Mouse (Mus musculus): Measurements from ENCODE around the gene Tppp2.

Gene Tppp2

GRCm38 (mm10) chr14:51942236-51942635 lies 24.0 kb downstream of the Tppp2 start:
- in situ Hi-C loops (cut with MboI, MseI) = no loop called here

GRCm38 (mm10) chr14:51943336-51943735 lies 25.1 kb downstream of the Tppp2 start:
- in situ Hi-C loops (cut with MboI, MseI) = no loop called here

DNA sequence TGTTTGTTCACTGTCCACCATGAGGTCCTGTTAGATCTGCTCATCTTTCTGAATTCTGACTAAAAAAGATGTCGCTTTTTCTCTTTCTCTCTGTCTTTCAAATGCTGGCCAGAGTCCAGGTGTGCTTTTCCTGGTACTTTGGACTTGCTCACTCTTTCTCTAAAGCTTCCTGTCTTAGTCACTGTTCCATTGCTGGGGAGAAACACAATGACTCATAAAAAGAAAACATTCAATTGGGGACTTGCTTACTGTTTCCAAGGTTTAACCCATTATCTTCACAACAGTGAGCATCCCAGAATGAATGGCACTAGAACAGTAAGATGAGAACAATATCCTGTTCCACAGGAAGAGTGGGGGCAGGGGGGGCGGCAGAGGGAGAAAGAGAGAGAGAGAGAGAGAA lies 42.1 kb downstream of the Tppp2 start:
- in situ Hi-C loops (cut with MboI, MseI) = no loop called here

- in situ Hi-C loops (cut with MboI, MseI) = no loop called here
These were observed 49.2 kb downstream of the Tppp2 start for GRCm38 (mm10) chr14:51967400-51967799.
